Mouse (Mus musculus): ENCODE results near the gene Cmtm4. TPM values are rescaled to one million over a fixed set of nuclear protein-coding genes. Genes with fewer than 3 reads are reported as not detected.
"Not testable (repeated sequence)": the region's sequence is repeated elsewhere in the genome, so short reads cannot be mapped to it uniquely, and the experiment has no call there.

Gene Cmtm4
- polyA plus RNA-seq, 1 experiment from 2014 or later: 6.2 TPM

- H3K27ac ChIP-seq; H3K36me3 ChIP-seq; H3K4me1 ChIP-seq; H3K27me3 ChIP-seq (replicated peaks); H3K4me2 ChIP-seq; H3K4me3 ChIP-seq (replicated peaks); ATAC-seq (ENCODE audit: insufficient read depth, low FRiP score, low read depth); H3K9me3 ChIP-seq; H3K9ac ChIP-seq: not testable (repeated sequence)
- WGBS: 85% methylated on average over 12 of the region's 12 CpGs
These were observed 73.7 kb downstream of the Cmtm4 start, which contains the start of gene Cmtm2b for GRCm38 (mm10) chr8:104321930-104322329. Cmtm2b (plus strand) TSS chr8:104322230.

DNA sequence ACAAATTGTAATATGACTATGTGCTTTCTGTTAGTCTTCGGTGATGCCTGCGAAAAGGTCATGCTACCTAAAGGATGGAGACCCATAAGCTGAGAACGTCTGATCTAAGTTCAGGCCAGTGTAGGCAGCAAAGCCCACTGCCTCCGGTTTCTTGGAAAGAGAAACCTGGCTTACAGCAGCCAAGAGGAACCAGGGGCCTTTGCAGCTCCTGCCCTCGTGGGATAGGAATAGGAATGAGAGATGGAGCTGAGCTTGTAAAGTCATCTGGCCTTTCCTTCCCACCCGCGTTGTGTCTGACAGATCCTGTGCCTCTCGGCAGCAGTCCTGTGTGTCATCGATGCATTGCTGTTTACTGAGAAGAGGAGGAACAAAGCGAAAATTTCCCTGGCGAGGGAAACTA lies 74.3 kb downstream of the Cmtm4 start, which contains the start of gene Gm11020:
Gene Gm11020 (plus strand): TSS at position 301 of the 400 bp plus-strand sequence.
- not testable (repeated sequence) for H3K27me3 ChIP-seq (replicated peaks); H3K4me3 ChIP-seq (replicated peaks); H3K9me3 ChIP-seq; H3K4me2 ChIP-seq; H3K9ac ChIP-seq; H3K27ac ChIP-seq; ATAC-seq (ENCODE audit: insufficient read depth, low FRiP score, low read depth); H3K4me1 ChIP-seq; H3K36me3 ChIP-seq
- 80% methylated on average over 11 of the region's 11 CpGs for WGBS

- Histone ChIP-seq H3K36me3 (no peaks in the 10 kb centered on the region), H3K4me3 (replicated peaks) (no peak overlapping the region), H3K4me1 (no peaks in the 10 kb centered on the region), H3K9me3 (no peaks in the 10 kb centered on the region), H3K4me2 (no peak overlapping the region), H3K27ac (no peak overlapping the region), H3K27me3 (replicated peaks) (no peaks in the 10 kb centered on the region), H3K9ac (no peak overlapping the region)
- WGBS: 49% methylated on average over 4 of the region's 4 CpGs
- ATAC-seq (ENCODE audit: insufficient read depth, low FRiP score, low read depth): no peak
These were observed 82.3 kb downstream of the Cmtm4 start for GRCm38 (mm10) chr8:104313311-104313710.

DNA sequence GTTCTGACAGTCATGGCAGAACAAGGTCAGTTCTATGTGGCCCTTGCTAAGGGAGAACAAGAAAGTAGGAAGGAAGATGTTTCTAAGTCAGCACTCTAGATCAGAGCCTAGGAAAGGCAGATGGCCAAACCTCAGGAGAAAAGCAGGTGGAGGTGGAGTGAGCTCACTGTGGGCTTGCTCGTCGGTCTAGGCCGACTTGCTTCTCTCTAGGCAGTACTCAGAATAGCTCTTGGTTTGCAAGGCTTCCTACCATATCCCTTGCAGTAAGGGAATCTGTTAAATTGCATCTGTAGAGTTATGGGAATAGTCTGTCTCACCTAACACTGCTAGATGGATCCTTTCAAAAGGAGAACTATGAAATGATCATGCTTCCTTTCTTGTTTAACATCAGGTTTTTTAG lies 83.6 kb downstream of the Cmtm4 start:
- not testable (repeated sequence) for H3K27me3 ChIP-seq (replicated peaks); H3K9ac ChIP-seq; H3K4me3 ChIP-seq (replicated peaks); H3K27ac ChIP-seq; H3K4me1 ChIP-seq; H3K9me3 ChIP-seq; H3K4me2 ChIP-seq; ATAC-seq (ENCODE audit: insufficient read depth, low FRiP score, low read depth); H3K36me3 ChIP-seq
- 87% methylated on average over 3 of the region's 3 CpGs for WGBS

- not testable (repeated sequence) for H3K4me3 ChIP-seq (replicated peaks); H3K4me1 ChIP-seq; H3K27ac ChIP-seq; H3K9ac ChIP-seq; H3K36me3 ChIP-seq; H3K4me2 ChIP-seq; H3K27me3 ChIP-seq (replicated peaks); H3K9me3 ChIP-seq
- WGBS: 88% methylated on average over 36 of the region's 36 CpGs
- peak; percentile 14; the same call in 1 of the 2 replicates for ATAC-seq (ENCODE audit: insufficient read depth, low FRiP score, low read depth)
These were observed 86.0 kb downstream of the Cmtm4 start, which contains the start of the genes Gm45711 and Cmtm1 for GRCm38 (mm10) chr8:104309441-104310155. Gm45711 (minus strand) TSS chr8:104310081. Cmtm1 (minus strand) TSS chr8:104310145.

DNA sequence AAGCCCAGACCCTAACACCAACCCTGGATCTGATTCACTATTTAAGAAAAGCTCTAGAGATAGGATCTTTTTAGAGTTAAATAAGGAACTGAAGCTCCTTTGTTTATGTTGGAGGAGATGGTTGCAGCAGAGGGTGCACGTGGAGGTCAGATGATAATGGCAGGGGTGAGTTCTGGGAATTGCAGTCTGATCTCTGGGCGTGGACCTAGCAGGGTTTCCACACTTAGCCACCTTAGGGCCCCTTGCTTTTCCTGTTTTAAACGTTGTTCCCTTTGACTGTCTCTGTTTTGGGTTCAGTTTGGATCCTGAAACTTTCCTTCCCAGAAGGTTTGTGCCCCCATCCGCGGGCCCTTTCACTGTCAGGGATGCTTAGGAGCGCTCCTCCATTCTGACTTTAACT lies 87.3 kb downstream of the Cmtm4 start:
- H3K4me3 ChIP-seq (replicated peaks); H3K4me1 ChIP-seq; H3K36me3 ChIP-seq; H3K4me2 ChIP-seq; H3K27ac ChIP-seq; H3K9me3 ChIP-seq; ATAC-seq (ENCODE audit: insufficient read depth, low FRiP score, low read depth); H3K27me3 ChIP-seq (replicated peaks); H3K9ac ChIP-seq: not testable (repeated sequence)
- WGBS: 43% methylated on average over 6 of the region's 6 CpGs

DNA sequence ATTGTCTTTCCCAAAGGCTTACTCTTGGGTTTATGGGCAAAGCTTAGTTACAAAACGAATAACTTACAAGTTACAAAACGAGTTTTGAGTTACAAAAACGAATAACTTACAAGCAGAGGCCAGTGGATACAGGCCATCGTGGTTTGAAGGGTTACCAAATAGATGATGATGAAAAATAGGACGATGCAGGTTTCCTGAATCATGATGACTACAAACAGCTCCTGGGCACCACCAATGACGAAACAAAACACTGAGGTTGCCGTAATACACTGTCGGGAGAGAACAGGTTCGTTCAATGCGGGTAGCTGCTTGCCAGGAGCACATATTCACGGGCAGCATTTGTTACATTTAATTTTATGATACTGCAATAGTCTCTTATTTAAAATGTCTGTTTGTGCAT lies 90.6 kb downstream of the Cmtm4 start:
- no peak overlapping the region for H3K27ac ChIP-seq
- ATAC-seq (ENCODE audit: insufficient read depth, low FRiP score, low read depth): no peak
- no peak overlapping the region for H3K4me3 ChIP-seq (replicated peaks)
- H3K4me2 ChIP-seq: no peak overlapping the region
- WGBS: 84% methylated on average over 11 of the region's 11 CpGs
- H3K36me3 ChIP-seq: no peaks in the 10 kb centered on the region
- H3K4me1 ChIP-seq: no peaks in the 10 kb centered on the region
- no peaks in the 10 kb centered on the region for H3K27me3 ChIP-seq (replicated peaks)
- no peaks in the 10 kb centered on the region for H3K9me3 ChIP-seq
- no peak overlapping the region for H3K9ac ChIP-seq

DNA sequence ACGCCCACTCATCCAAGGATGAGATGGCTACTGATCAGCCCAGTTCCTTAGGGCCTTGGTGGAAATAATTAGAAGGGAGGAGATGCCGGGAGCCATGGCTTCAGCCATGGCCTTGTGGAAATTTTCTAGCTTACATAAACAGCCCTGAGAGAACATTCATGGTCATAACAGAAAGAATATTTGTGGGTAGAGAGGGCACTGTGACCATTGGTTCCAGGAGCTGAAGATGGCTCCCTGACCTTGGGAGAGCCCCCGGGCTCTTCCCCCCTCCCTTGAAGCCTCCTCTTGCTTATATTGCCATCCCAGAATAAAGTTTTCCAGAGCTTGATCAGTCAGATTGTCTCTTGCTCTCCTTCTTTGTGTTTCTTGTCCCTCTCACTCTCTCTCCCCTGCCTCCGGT lies 93.1 kb downstream of the Cmtm4 start:
- ATAC-seq (ENCODE audit: insufficient read depth, low FRiP score, low read depth); H3K36me3 ChIP-seq; H3K4me2 ChIP-seq; H3K27ac ChIP-seq; H3K4me1 ChIP-seq; H3K27me3 ChIP-seq (replicated peaks); H3K9me3 ChIP-seq; H3K4me3 ChIP-seq (replicated peaks); H3K9ac ChIP-seq: not testable (repeated sequence)
- 93% methylated on average over 4 of the region's 4 CpGs for WGBS

DNA sequence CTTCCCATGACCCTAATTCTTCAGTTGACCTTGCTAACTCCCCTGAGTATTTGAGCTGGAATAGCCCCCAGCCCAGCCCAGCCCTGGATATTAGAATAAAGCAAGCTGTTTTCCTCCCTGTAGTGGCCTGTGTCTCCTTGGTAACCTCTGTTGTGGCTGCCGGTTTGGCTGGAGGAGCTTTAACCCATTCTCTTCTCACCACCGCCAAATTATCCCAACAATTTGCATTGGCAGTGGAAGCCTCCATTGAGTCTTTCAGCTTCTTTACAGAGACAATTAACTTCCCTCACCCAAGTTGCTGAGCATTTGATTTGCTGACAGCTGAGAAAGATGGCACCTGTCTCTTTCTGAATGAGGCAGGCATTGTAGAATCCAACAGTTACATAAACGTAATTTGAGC lies 94.0 kb downstream of the Cmtm4 start:
- H3K9me3 ChIP-seq; H3K9ac ChIP-seq; H3K4me3 ChIP-seq (replicated peaks); H3K27me3 ChIP-seq (replicated peaks); H3K4me1 ChIP-seq; ATAC-seq (ENCODE audit: insufficient read depth, low FRiP score, low read depth); H3K36me3 ChIP-seq; H3K4me2 ChIP-seq; H3K27ac ChIP-seq: not testable (repeated sequence)
- WGBS: 21% methylated on average over 3 of the region's 3 CpGs

Other genes starting within 250 kb of the Cmtm4 start
- 1.1 and 1.2 TPM in 2 replicates for gene Bean1, start 225.4 kb downstream of the Cmtm4 start, polyA plus RNA-seq (2015; fragmentation: Nextera tagmentation; extraction: Ambion mirVana)
- gene Tk2, start 147.2 kb downstream of the Cmtm4 start, polyA plus RNA-seq (2015; fragmentation: Nextera tagmentation; extraction: Ambion mirVana): 16.3 and 16.4 TPM in 2 replicates
- gene Cklf, start 144.9 kb downstream of the Cmtm4 start, polyA plus RNA-seq (2015; fragmentation: Nextera tagmentation; extraction: Ambion mirVana): 42.5 and 52.6 TPM in 2 replicates
- not detected in 2 replicates for gene Cmtm2a, start 102.6 kb downstream of the Cmtm4 start, polyA plus RNA-seq (2015; fragmentation: Nextera tagmentation; extraction: Ambion mirVana)
- not detected in 2 replicates for gene Gm45711, start 85.7 kb downstream of the Cmtm4 start, polyA plus RNA-seq (2015; fragmentation: Nextera tagmentation; extraction: Ambion mirVana)
- not detected in 2 replicates for gene Cmtm1, start 85.7 kb downstream of the Cmtm4 start, polyA plus RNA-seq (2015; fragmentation: Nextera tagmentation; extraction: Ambion mirVana)
- gene Gm11020, start 74.2 kb downstream of the Cmtm4 start, polyA plus RNA-seq (2015; fragmentation: Nextera tagmentation; extraction: Ambion mirVana): not detected in 2 replicates
- not detected in 2 replicates for gene Cmtm2b, start 73.6 kb downstream of the Cmtm4 start, polyA plus RNA-seq (2015; fragmentation: Nextera tagmentation; extraction: Ambion mirVana)
- 121 and 122 TPM in 2 replicates for gene Cmtm3, start 56.4 kb downstream of the Cmtm4 start, polyA plus RNA-seq (2015; fragmentation: Nextera tagmentation; extraction: Ambion mirVana)
- gene Dync1li2, start 47.2 kb upstream of the Cmtm4 start, polyA plus RNA-seq (2015; fragmentation: Nextera tagmentation; extraction: Ambion mirVana): 54.9 and 58.0 TPM in 2 replicates
- 0.21 and 0.32 TPM in 2 replicates for gene Terb1, start 114.1 kb upstream of the Cmtm4 start, polyA plus RNA-seq (2015; fragmentation: Nextera tagmentation; extraction: Ambion mirVana)
- 84.4 and 91.2 TPM in 2 replicates for gene Nae1, start 138.8 kb upstream of the Cmtm4 start, polyA plus RNA-seq (2015; fragmentation: Nextera tagmentation; extraction: Ambion mirVana)
- 1.0 TPM in 2 replicates for gene Car7, start 138.9 kb upstream of the Cmtm4 start, polyA plus RNA-seq (2015; fragmentation: Nextera tagmentation; extraction: Ambion mirVana)
- gene Pdp2, start 195.6 kb upstream of the Cmtm4 start, polyA plus RNA-seq (2015; fragmentation: Nextera tagmentation; extraction: Ambion mirVana): 11.8 and 13.4 TPM in 2 replicates
- gene Cdh16, start 228.6 kb upstream of the Cmtm4 start, polyA plus RNA-seq (2015; fragmentation: Nextera tagmentation; extraction: Ambion mirVana): 0.92 and 2.7 TPM in 2 replicates
- gene Rrad, start 235.5 kb upstream of the Cmtm4 start, polyA plus RNA-seq (2015; fragmentation: Nextera tagmentation; extraction: Ambion mirVana): 6.5 and 7.9 TPM in 2 replicates
- 93.3 and 95.5 TPM in 2 replicates for gene Ciao2b, start 246.2 kb upstream of the Cmtm4 start, polyA plus RNA-seq (2015; fragmentation: Nextera tagmentation; extraction: Ambion mirVana)

All from stomach, embryonic 15.5 days (tissue).